Mouse (Mus musculus) heart, postnatal 14 days (tissue): ENCODE results near the gene Itga3. TPM values are rescaled to one million over a fixed set of nuclear protein-coding genes. Genes with fewer than 3 reads are reported as not detected.
A peak's percentile ranks its signal among the peaks of the same experiment; 100 is the strongest.

Experiments used
- DNase-seq, 2 experiments: peaks; one replicate each; pipeline ENCODE4 v3.0.0; 2021 to 2022
- intact Hi-C: fragments of 180-260 bp; cut with DNase I; formaldehyde crosslinking; loops from one replicate; pipeline ENCODE4 v1.15.1; 2025
- long read RNA-seq, 2 experiments: library from polyadenylated mRNA; stranded (forward); transcript quantifications; one replicate each; pipeline ENCODE4 v2.0.0; 2021
- total RNA-seq, 2 experiments: library from RNA; stranded (reverse); gene quantifications; 2 replicates each; pipeline ENCODE4 v1.2.3; 2021

Itga3 gene
- total RNA-seq, result 10 to 100 TPM; 13.5 to 15.6 TPM
- long read RNA-seq, experiment 1, full-length matches to known transcripts, result 5 of 12 reads
- long read RNA-seq, experiment 1, partial matches to known transcripts, result 6 of 12 reads
- long read RNA-seq, experiment 1, other reads (novel, unspliced or antisense), result 1 of 12 reads
- long read RNA-seq, experiment 2, full-length matches to known transcripts, result 5 of 14 reads
- long read RNA-seq, experiment 2, partial matches to known transcripts, result 5 of 14 reads
- long read RNA-seq, experiment 2, other reads (novel, unspliced or antisense), result 4 of 14 reads

- intact Hi-C loops, result loop anchor here (1.0 kb wide), 1 partner anchor 30 kb away; no protein-coding TSS in a partner anchor
- peak; percentile 70 to 71 for DNase-seq
Observed at GRCm38 (mm10) chr11:95076536-95077111, at the start of gene Itga3. Gene Itga3 (minus strand): TSS chr11:95076801.

GRCm38 (mm10) chr11:95125366-95125948, 48.9 kb upstream of the Itga3 start:
- intact Hi-C loops, result no loop called here
- DNase-seq, result no peak

GRCm38 (mm10) chr11:95122100-95122489, 45.5 kb upstream of the Itga3 start:
- intact Hi-C loops, result no loop called here

GRCm38 (mm10) chr11:95121161-95122099, 44.8 kb upstream of the Itga3 start:
- intact Hi-C loops, result loop anchor here (2.0 kb wide), 1 partner anchor 399 kb away; no protein-coding TSS in a partner anchor
- peak in 1 of 2 experiments; percentile 37 for DNase-seq

More at GRCm38 (mm10) chr11:95122100-95122489, 45.5 kb upstream of the Itga3 start:
- no peak for DNase-seq

- DNase-seq, result no peak
- intact Hi-C loops, result loop anchor here (2.0 kb wide), 1 partner anchor 400 kb away; no protein-coding TSS in a partner anchor
Observed at GRCm38 (mm10) chr11:95120633-95121020, 44.0 kb upstream of the Itga3 start.

GRCm38 (mm10) chr11:95119990-95120632, 43.5 kb upstream of the Itga3 start, which contains the start of gene Dlx3:
Gene Dlx3 (plus strand): TSS chr11:95120119.
- intact Hi-C loops, result loop anchor here (2.0 to 10.0 kb wide), 2 partner anchors 245 to 401 kb away; no protein-coding TSS in a partner anchor
- peak; percentile 43 to 45 for DNase-seq

GRCm38 (mm10) chr11:95118505-95118904, 41.9 kb upstream of the Itga3 start:
- intact Hi-C loops, result loop anchor here (1.0 to 10.0 kb wide), 2 partner anchors 114 to 246 kb away; no protein-coding TSS in a partner anchor
- DNase-seq, result peak; percentile 81 to 88

- DNase-seq, result peak; percentile 69 to 79
- intact Hi-C loops, result loop anchor here (1.0 to 10.0 kb wide), 2 partner anchors 134 to 248 kb away; no protein-coding TSS in a partner anchor
Observed at GRCm38 (mm10) chr11:95117030-95117429, 40.4 kb upstream of the Itga3 start.

GRCm38 (mm10) chr11:95110081-95110480, 33.5 kb upstream of the Itga3 start:
- intact Hi-C loops, result loop anchor here (10.0 kb wide), 1 partner anchor 255 kb away; no protein-coding TSS in a partner anchor
- DNase-seq, result no peak

GRCm38 (mm10) chr11:95109000-95109399, 32.4 kb upstream of the Itga3 start:
- intact Hi-C loops, result loop anchor here (5.0 to 10.0 kb wide), 2 partner anchors 172 to 244 kb away; partner anchors contain the start of gene Col1a1
- DNase-seq, result no peak

- DNase-seq, result peak; percentile 79 to 87
- intact Hi-C loops, result loop anchor here (1.0 to 10.0 kb wide), 4 partner anchors 30 to 242 kb away; partner anchors contain the start of genes Col1a1 and Itga3
Observed at GRCm38 (mm10) chr11:95106440-95107236, 30.0 kb upstream of the Itga3 start.

GRCm38 (mm10) chr11:95105274-95105874, 28.8 kb upstream of the Itga3 start:
- intact Hi-C loops, result loop anchor here (5.0 to 10.0 kb wide), 2 partner anchors 168 to 241 kb away; partner anchors contain the start of gene Col1a1
- no peak for DNase-seq

GRCm38 (mm10) chr11:95104266-95104665, 27.7 kb upstream of the Itga3 start:
- intact Hi-C loops, result loop anchor here (10.0 kb wide), 1 partner anchor 239 kb away; no protein-coding TSS in a partner anchor
- DNase-seq, result no peak

- intact Hi-C loops, result loop anchor here (10.0 kb wide), 1 partner anchor 238 kb away; no protein-coding TSS in a partner anchor
- no peak for DNase-seq
Observed at GRCm38 (mm10) chr11:95102161-95102904, 25.7 kb upstream of the Itga3 start.

GRCm38 (mm10) chr11:95101071-95101788, 24.6 kb upstream of the Itga3 start:
- intact Hi-C loops, result loop anchor here (10.0 kb wide), 1 partner anchor 236 kb away; no protein-coding TSS in a partner anchor
- DNase-seq, result no peak

- intact Hi-C loops, result loop anchor here (10.0 kb wide), 1 partner anchor 236 kb away; no protein-coding TSS in a partner anchor
- DNase-seq, result no peak
Observed at GRCm38 (mm10) chr11:95100393-95100792, 23.8 kb upstream of the Itga3 start.
